Mouse (Mus musculus) lung, embryonic 16.5 days (tissue): ENCODE results near the gene Lrrc19. TPM values are rescaled to one million over a fixed set of nuclear protein-coding genes. Genes with fewer than 3 reads are reported as not detected.
A peak's percentile ranks its signal among the peaks of the same experiment; 100 is the strongest.
"Not testable (repeated sequence)": the region's sequence is repeated elsewhere in the genome, so short reads cannot be mapped to it uniquely, and the experiment has no call there.

Experiments used
- ATAC-seq: fragments of 200-750 bp; cut with Nextera tagmentation; 2 replicates; pipeline ENCODE4 v1.8.0; 2017; ENCODE audit warnings: low read depth, mild to moderate bottlenecking, moderate library complexity
- H3K27ac ChIP-seq: fragments of 300-500 bp; sonication (generic); 2 replicates; pipeline ENCODE4 v1.5.1; 2014; ENCODE audit warnings: mild to moderate bottlenecking, control low read depth, low read length
- H3K27me3 ChIP-seq: fragments of 300-500 bp; sonication (generic); 2 replicates; pipeline ENCODE4 v1.6.1; 2014; ENCODE audit warnings: low read depth, low read length, mixed read lengths; ENCODE audit not compliant: control insufficient read depth, insufficient read depth
- H3K36me3 ChIP-seq: fragments of 300-500 bp; sonication (generic); 2 replicates; pipeline ENCODE4 v1.6.1; 2014; ENCODE audit warnings: low read length; ENCODE audit not compliant: control insufficient read depth, insufficient read depth
- H3K4me1 ChIP-seq: fragments of 300-500 bp; sonication (generic); replicated peaks from 2 replicates; pipeline ENCODE4 v1.6.1; 2014; ENCODE audit warnings: low read length, mixed read lengths; ENCODE audit not compliant: control insufficient read depth, insufficient read depth
- H3K4me2 ChIP-seq: fragments of 300-500 bp; sonication (generic); 2 replicates; pipeline ENCODE4 v1.6.1; 2014; ENCODE audit warnings: low read depth, low read length, control low read depth
- H3K4me3 ChIP-seq: fragments of 300-500 bp; sonication (generic); 2 replicates; pipeline ENCODE4 v1.5.1; 2014; ENCODE audit warnings: mild to moderate bottlenecking, low read length, control low read depth
- H3K9ac ChIP-seq: fragments of 300-500 bp; sonication (generic); 2 replicates; pipeline ENCODE4 v1.6.1; 2014; ENCODE audit warnings: low read length, control low read depth
- H3K9me3 ChIP-seq: fragments of 300-500 bp; sonication (generic); 2 replicates; pipeline ENCODE4 v1.6.1; 2016; ENCODE audit warnings: low read length; ENCODE audit not compliant: control insufficient read depth
- WGBS: fragments of 180-500 bp; shearing (Covaris S2); extraction: QIAGEN DNeasy Blood & Tissue Kit; methylation state at CpG from one replicate; pipeline ENCODE4 v1.1.7; 2014; 5-methylcytosine and 5-hydroxymethylcytosine counted together
- polyA plus RNA-seq: library from polyadenylated mRNA; unstranded; fragments of >200 nt; fragmentation: Nextera tagmentation; extraction: Ambion mirVana; gene quantifications from 2 replicates; pipeline ENCODE4 v1.2.1, GENCODE M21; 2015

Lrrc19 gene
- polyA plus RNA-seq, 1 experiment from 2014 or later, result 0.39 TPM

- Histone ChIP-seq H3K4me1 (no peaks in the 10 kb centered on the region), H3K27ac (no peak overlapping the region), H3K36me3 (no peaks in the 10 kb centered on the region), H3K4me3 (no peak overlapping the region), H3K4me2 (no peak overlapping the region), H3K9me3 (no peaks in the 10 kb centered on the region), H3K9ac (no peak overlapping the region), H3K27me3 (no peaks in the 10 kb centered on the region)
- ATAC-seq, result peak; percentile 54; the same call in 1 of the 2 replicates
- 56% methylated on average over 1 of the region's 1 CpGs for WGBS
These were observed 19.8 kb upstream of the Lrrc19 start for GRCm38 (mm10) chr4:94669718-94670117.

- H3K27me3 ChIP-seq, H3K9me3 ChIP-seq, H3K4me2 ChIP-seq, H3K36me3 ChIP-seq, ATAC-seq, H3K9ac ChIP-seq, H3K4me3 ChIP-seq, H3K27ac ChIP-seq, H3K4me1 ChIP-seq: not testable (repeated sequence)
- 89% methylated on average over 5 of the region's 5 CpGs for WGBS
These were observed 657 bp upstream of the Lrrc19 start for GRCm38 (mm10) chr4:94650426-94651175.

GRCm38 (mm10) chr4:94643141-94643540 is 6.8 kb downstream of the Lrrc19 start:
- no peaks in the 10 kb centered on the region for H3K9me3 ChIP-seq
- H3K4me3 ChIP-seq, result no peak overlapping the region
- H3K4me2 ChIP-seq, result no peak overlapping the region
- H3K27me3 ChIP-seq, result no peaks in the 10 kb centered on the region
- ATAC-seq, result no peak
- 83% methylated on average over 2 of the region's 2 CpGs for WGBS
- H3K27ac ChIP-seq, result no peak overlapping the region
- no peak overlapping the region for H3K9ac ChIP-seq
- H3K36me3 ChIP-seq, result no peaks in the 10 kb centered on the region
- H3K4me1 ChIP-seq, result no peaks in the 10 kb centered on the region

- Histone ChIP-seq H3K9ac (no peak overlapping the region), H3K4me3 (no peak overlapping the region), H3K4me1 (peaks cover 3% of the 10 kb centered on the region; the same call in 1 of the 2 replicates), H3K27me3 (no peaks in the 10 kb centered on the region), H3K4me2 (no peak overlapping the region), H3K36me3 (no peaks in the 10 kb centered on the region), H3K9me3 (no peaks in the 10 kb centered on the region), H3K27ac (no peak overlapping the region)
- WGBS, result 78% methylated on average over 2 of the region's 2 CpGs
- ATAC-seq, result no peak
These were observed 29.9 kb downstream of the Lrrc19 start for GRCm38 (mm10) chr4:94620077-94620476.

- peak; percentile 75 for ATAC-seq
- peak overlapping the region; percentile 82 for H3K4me3 ChIP-seq
- H3K27me3 ChIP-seq, result no peaks in the 10 kb centered on the region
- peak overlapping the region; percentile 82 for H3K4me2 ChIP-seq
- H3K9me3 ChIP-seq, result no peaks in the 10 kb centered on the region
- H3K36me3 ChIP-seq, result no peaks in the 10 kb centered on the region
- WGBS, result 4% methylated on average over 18 of the region's 18 CpGs
- H3K4me1 ChIP-seq, result peaks cover 5% of the 10 kb centered on the region; the same call in 1 of the 2 replicates
- peak overlapping the region; percentile 83 for H3K9ac ChIP-seq
- H3K27ac ChIP-seq, result peak overlapping the region; percentile 68
These were observed 35.3 kb downstream of the Lrrc19 start for GRCm38 (mm10) chr4:94614627-94615006.

GRCm38 (mm10) chr4:94613972-94614626 is 35.8 kb downstream of the Lrrc19 start, which contains the start of gene Ift74:
Ift74 (plus strand) TSS chr4:94614491.
- H3K4me2 ChIP-seq, result peak within 1 kb of the TSS; percentile 82
- H3K4me1 ChIP-seq, result peaks cover 5% of the 10 kb centered on the region; the same call in 1 of the 2 replicates
- no peaks in the 10 kb centered on the region for H3K27me3 ChIP-seq
- no peaks in the 10 kb centered on the region for H3K36me3 ChIP-seq
- WGBS, result 3% methylated on average over 29 of the region's 29 CpGs
- peak within 1 kb of the TSS; percentile 83 for H3K9ac ChIP-seq
- peak; percentile 100 for ATAC-seq
- peak within 1 kb of the TSS; percentile 82 for H3K4me3 ChIP-seq
- peak within 1 kb of the TSS; percentile 68 for H3K27ac ChIP-seq
- H3K9me3 ChIP-seq, result no peaks in the 10 kb centered on the region

GRCm38 (mm10) chr4:94610339-94610738 is 39.6 kb downstream of the Lrrc19 start:
- Histone ChIP-seq H3K4me3 (no peak overlapping the region), H3K27ac (no peak overlapping the region), H3K9me3 (no peaks in the 10 kb centered on the region), H3K4me2 (no peak overlapping the region), H3K27me3 (no peaks in the 10 kb centered on the region), H3K9ac (no peak overlapping the region), H3K36me3 (no peaks in the 10 kb centered on the region), H3K4me1 (peaks cover 3% of the 10 kb centered on the region; the same call in 1 of the 2 replicates)
- WGBS, result 70% methylated on average over 3 of the region's 3 CpGs
- no peak for ATAC-seq

- H3K9me3 ChIP-seq, result no peaks in the 10 kb centered on the region
- H3K27ac ChIP-seq, result no peak overlapping the region
- no peak overlapping the region for H3K4me2 ChIP-seq
- no peaks in the 10 kb centered on the region for H3K27me3 ChIP-seq
- H3K9ac ChIP-seq, result no peak overlapping the region
- no peak for ATAC-seq
- H3K4me1 ChIP-seq, result peaks cover 12% of the 10 kb centered on the region
- H3K4me3 ChIP-seq, result no peak overlapping the region
- WGBS, result 80% methylated on average over 2 of the region's 2 CpGs
- H3K36me3 ChIP-seq, result no peaks in the 10 kb centered on the region
These were observed 44.4 kb downstream of the Lrrc19 start for GRCm38 (mm10) chr4:94605591-94605990.

GRCm38 (mm10) chr4:94604452-94605019 is 45.4 kb downstream of the Lrrc19 start:
- Histone ChIP-seq H3K27me3 (no peaks in the 10 kb centered on the region), H3K36me3 (no peaks in the 10 kb centered on the region), H3K9ac (no peak overlapping the region), H3K4me1 (peaks cover 13% of the 10 kb centered on the region), H3K4me2 (no peak overlapping the region; the same call in 1 of the 2 replicates), H3K9me3 (no peaks in the 10 kb centered on the region), H3K4me3 (no peak overlapping the region), H3K27ac (no peak overlapping the region)
- no peak for ATAC-seq
- WGBS, result 89% methylated on average over 2 of the region's 2 CpGs
